7 mouse cellular contexts compared by ENCODE assay signal in genomic region chr2:119325568-119326143, GRCm38 (mm10). TPM values are rescaled to one million over a fixed set of nuclear protein-coding genes. Genes with fewer than 3 reads are reported as not detected.
DNase-seq lines count a peak whose midpoint lies in the region; ATAC-seq and TF ChIP-seq lines count a peak whose summit lies in the region.

TSS of gene Dll4 (plus strand) at chr2:119325784.

- under 1% methylated on average over 31 of the region's 33 CpGs for WGBS in limb, embryonic 11.5 days
- WGBS in midbrain, embryonic 12.5 days, result under 1% methylated on average over 33 of the region's 33 CpGs

- peaks cover 54% of the 10 kb centered on the region for H3K4me1 ChIP-seq in E14TG2a.4 (replicated peaks; ENCODE audit: low read depth, low read length)
- 0 out of 2 replicates have a peak, but pooled peaks cover 5% of the 10 kb centered on the region for H3K4me1 ChIP-seq in embryonic fibroblast, embryonic 13.5 days (ENCODE audit: control insufficient read depth, insufficient read depth, low read length)
- H3K4me1 ChIP-seq in limb, embryonic 11.5 days (ENCODE audit: control insufficient read depth, insufficient read depth, low read length), result peaks cover 38% of the 10 kb centered on the region
- peaks cover 64% of the 10 kb centered on the region for H3K4me1 ChIP-seq in midbrain, embryonic 12.5 days

- H3K9me3 ChIP-seq in E14TG2a.4 (ENCODE audit: low read length), result 0 out of 2 replicates have a peak, but pooled peaks cover 3% of the 10 kb centered on the region
- H3K9me3 ChIP-seq in limb, embryonic 11.5 days (ENCODE audit: control insufficient read depth, low read length), result no peaks in the 10 kb centered on the region
- H3K9me3 ChIP-seq in midbrain, embryonic 12.5 days, result no peaks in the 10 kb centered on the region

- peak within 1 kb of the TSS; percentile 77 for H3K4me3 ChIP-seq in E14TG2a.4 (replicated peaks; ENCODE audit: low read length)
- H3K4me3 ChIP-seq in embryonic fibroblast, embryonic 13.5 days (ENCODE audit: insufficient read depth, low read length), result peak within 1 kb of the TSS; percentile 11
- peak within 1 kb of the TSS; percentile 36 for H3K4me3 ChIP-seq in limb, embryonic 11.5 days (ENCODE audit: low read depth, low read length)
- peak within 1 kb of the TSS; percentile 42 for H3K4me3 ChIP-seq in midbrain, embryonic 12.5 days

- H3K9ac ChIP-seq in limb, embryonic 11.5 days (ENCODE audit: low read length), result peak within 1 kb of the TSS; percentile 24; the same call in 1 of the 2 replicates
- peak within 1 kb of the TSS; percentile 28 for H3K9ac ChIP-seq in midbrain, embryonic 12.5 days (replicated peaks)

- TF ChIP-seq CTCF in E14TG2a.4 (conservative IDR thresholded peaks at IDR 0.05; ENCODE audit: low read length), result no peak
- TF ChIP-seq CTCF in embryonic fibroblast, embryonic 13.5 days (IDR thresholded peaks at IDR 0.05; ENCODE audit: borderline replicate concordance, insufficient read depth, low read length), result no peak

- peaks cover 97% of the 10 kb centered on the region for H3K27me3 ChIP-seq in E14TG2a.4 (ENCODE audit: insufficient read depth, low read length)
- peaks cover 97% of the 10 kb centered on the region for H3K27me3 ChIP-seq in limb, embryonic 11.5 days (ENCODE audit: control insufficient read depth, insufficient read depth, low read length)
- peaks cover 100% of the 10 kb centered on the region for H3K27me3 ChIP-seq in midbrain, embryonic 12.5 days

- no peaks in the 10 kb centered on the region for H3K36me3 ChIP-seq in E14TG2a.4 (ENCODE audit: insufficient read depth, low read length)
- no peaks in the 10 kb centered on the region for H3K36me3 ChIP-seq in limb, embryonic 11.5 days (ENCODE audit: control insufficient read depth, insufficient read depth, low read length)
- H3K36me3 ChIP-seq in midbrain, embryonic 12.5 days, result no peaks in the 10 kb centered on the region

- ATAC-seq in hematopoietic stem cell, adult 5-6 weeks (replicated peaks in 1 of 2; ENCODE audit: insufficient read depth in 1 of 2, low FRiP score in 2 of 2, low TSS enrichment in 1 of 2, low read depth in 1 of 2, poor library complexity in 2 of 2, severe bottlenecking in 2 of 2), result peak; percentile 8 to 19; a peak in 2 of 4 replicates
- ATAC-seq in limb, embryonic 11.5 days (ENCODE audit: insufficient number of reproducible peaks, low FRiP score, low TSS enrichment, low read depth), result no peak
- ATAC-seq in midbrain, embryonic 12.5 days (ENCODE audit: low FRiP score, low read depth), result no peak

- TF ChIP-seq POLR2A in embryonic fibroblast, embryonic 13.5 days (IDR thresholded peaks at IDR 0.05; ENCODE audit: low read depth, low read length), result no peak

- DNase-seq in MN1 (ENCODE audit: low spot score), result peak; percentile 71
- peak; percentile 60 for DNase-seq in limb, embryonic 11.5 days (ENCODE audit: low spot score)
- DNase-seq in right cerebral cortex, postnatal 10 days (ENCODE audit: low spot score in 2 of 2), result no peak

- H3K4me2 ChIP-seq in limb, embryonic 11.5 days (ENCODE audit: low read depth, severe bottlenecking), result peak within 1 kb of the TSS; percentile 69
- H3K4me2 ChIP-seq in midbrain, embryonic 12.5 days (replicated peaks), result peak within 1 kb of the TSS; percentile 64

- H3K27ac ChIP-seq in embryonic fibroblast, embryonic 13.5 days (ENCODE audit: insufficient read depth, low read length), result no peak within 1 kb of the TSS
- no peak within 1 kb of the TSS for H3K27ac ChIP-seq in limb, embryonic 11.5 days (replicated peaks; ENCODE audit: low read depth, low read length)
- H3K27ac ChIP-seq in midbrain, embryonic 12.5 days (replicated peaks), result no peak within 1 kb of the TSS

RNA-seq across cellular contexts. Expression of gene Dll4, which starts in this region (rescaled TPM):
- polyA plus RNA-seq in embryonic fibroblast, embryonic 13.5 days (2011; ENCODE audit: insufficient read length, low read depth, missing spikeins), result not detected in 2 replicates
- 0.13 and 0.25 TPM in 2 replicates for total RNA-seq in hematopoietic stem cell, adult 5-6 weeks (2017)
- 3.1 and 3.4 TPM in 2 replicates for polyA plus RNA-seq in limb, embryonic 11.5 days (2014; fragmentation: Nextera tagmentation; extraction: Ambion mirVana)
- polyA plus RNA-seq in midbrain, embryonic 12.5 days (2016; fragmentation: Nextera tagmentation; extraction: Ambion mirVana), result 4.4 and 5.0 TPM in 2 replicates

Comparison
In these comparisons a context has a peak if more than half of its experiments do, and no peak if none do; other contexts are left out.
1. Peak in ATAC-seq in hematopoietic stem cell, adult 5-6 weeks; RNA of the gene not detected or under 1 TPM.
2. H3K4me3 ChIP-seq: peak in every context shown above with its lines; median percentile 77 in E14TG2a.4; 42 in midbrain, embryonic 12.5 days; 36 in limb, embryonic 11.5 days; 11 in embryonic fibroblast, embryonic 13.5 days.
3. DNase-seq: peak in MN1 (single experiment) and limb, embryonic 11.5 days (single experiment); none in right cerebral cortex, postnatal 10 days (0 of 2).